Mouse (Mus musculus) erythroblast, embryonic 14.5 days (primary cell): ENCODE data around the gene Spata7. TPM values are rescaled to one million over a fixed set of nuclear protein-coding genes. Genes with fewer than 3 reads are reported as not detected.

Experiments
- H3K27me3 ChIP-seq: 2 replicates; pipeline ENCODE4 v1.6.1; 2012; ENCODE audit warnings: inconsistent platforms; ENCODE audit not compliant: control insufficient read depth
- H3K36me3 ChIP-seq: 2 replicates; pipeline ENCODE4 v1.6.1; 2012; ENCODE audit warnings: mild to moderate bottlenecking, inconsistent platforms; ENCODE audit not compliant: control insufficient read depth
- H3K4me1 ChIP-seq: 2 replicates; pipeline ENCODE4 v1.6.1; 2012; ENCODE audit warnings: inconsistent platforms; ENCODE audit not compliant: control insufficient read depth
- H3K4me3 ChIP-seq: replicated peaks from 2 replicates; pipeline ENCODE3; 2012; ENCODE audit warnings: moderate library complexity, mild to moderate bottlenecking, inconsistent platforms
- H3K9me3 ChIP-seq: 2 replicates; pipeline ENCODE4 v1.6.1; 2012; ENCODE audit warnings: low read length, inconsistent platforms, mixed read lengths; ENCODE audit not compliant: control insufficient read depth
- GATA1 ChIP-seq: IDR thresholded peaks from 2 replicates; pipeline ENCODE4 v1.6.1; 2012; ENCODE audit warnings: low read length, inconsistent platforms, mixed read lengths
- TAL1 ChIP-seq: IDR thresholded peaks from 3 replicates; pipeline ENCODE4 v1.6.1; 2012; ENCODE audit warnings: low read length, inconsistent platforms, mixed read lengths
- polyA plus RNA-seq: library from polyadenylated mRNA; stranded (reverse); fragments of >175 nt; gene quantifications from 2 replicates; pipeline ENCODE4 v1.2.3, GENCODE M21; 2012

The Spata7 gene
- polyA plus RNA-seq, 1 experiment, result 0.08 TPM

- Histone ChIP-seq H3K4me1 (no peaks in the 10 kb centered on the region), H3K36me3 (no peaks in the 10 kb centered on the region; the same call in 1 of the 2 replicates), H3K4me3 (no peak overlapping the region), H3K9me3 (0 out of 2 replicates have a peak, but pooled peaks cover 2% of the 10 kb centered on the region), H3K27me3 (no peaks in the 10 kb centered on the region)
- TF ChIP-seq GATA1 (no peak), TAL1 (no peak)
These were observed 41.1 kb downstream of the Spata7 start for GRCm38 (mm10) chr12:98669086-98669485.

- Histone ChIP-seq H3K36me3 (no peaks in the 10 kb centered on the region; the same call in 1 of the 2 replicates), H3K27me3 (no peaks in the 10 kb centered on the region), H3K4me1 (peaks cover 3% of the 10 kb centered on the region; the same call in 1 of the 2 replicates), H3K4me3 (no peak overlapping the region), H3K9me3 (0 out of 2 replicates have a peak, but pooled peaks cover 2% of the 10 kb centered on the region)
- TF ChIP-seq TAL1 (no peak), GATA1 (no peak)
These were observed 41.9 kb downstream of the Spata7 start for GRCm38 (mm10) chr12:98669864-98670263.

- H3K36me3 ChIP-seq, result no peaks in the 10 kb centered on the region; the same call in 1 of the 2 replicates
These were observed 42.5 kb downstream of the Spata7 start for GRCm38 (mm10) chr12:98670429-98670828.

GRCm38 (mm10) chr12:98673879-98674278, 45.9 kb downstream of the Spata7 start:
- Histone ChIP-seq H3K27me3 (no peaks in the 10 kb centered on the region), H3K4me3 (no peak overlapping the region), H3K36me3 (no peaks in the 10 kb centered on the region; the same call in 1 of the 2 replicates), H3K9me3 (0 out of 2 replicates have a peak, but pooled peaks cover 2% of the 10 kb centered on the region), H3K4me1 (peaks cover 3% of the 10 kb centered on the region)
- TF ChIP-seq GATA1, result no peak
- TF ChIP-seq TAL1, result no peak

More at GRCm38 (mm10) chr12:98670429-98670828, 42.5 kb downstream of the Spata7 start:
- 0 out of 2 replicates have a peak, but pooled peaks cover 2% of the 10 kb centered on the region for H3K9me3 ChIP-seq
- no peaks in the 10 kb centered on the region for H3K27me3 ChIP-seq
- TF ChIP-seq TAL1 (no peak), GATA1 (no peak)
- H3K4me1 ChIP-seq, result peaks cover 3% of the 10 kb centered on the region; the same call in 1 of the 2 replicates
- no peak overlapping the region for H3K4me3 ChIP-seq

- no peak for TF ChIP-seq TAL1
- TF ChIP-seq GATA1, result no peak
- 0 out of 2 replicates have a peak, but pooled peaks cover 2% of the 10 kb centered on the region for H3K9me3 ChIP-seq
- H3K4me3 ChIP-seq, result no peak overlapping the region
- H3K36me3 ChIP-seq, result no peaks in the 10 kb centered on the region; the same call in 1 of the 2 replicates
- peaks cover 3% of the 10 kb centered on the region for H3K4me1 ChIP-seq
- H3K27me3 ChIP-seq, result no peaks in the 10 kb centered on the region
These were observed 46.7 kb downstream of the Spata7 start for GRCm38 (mm10) chr12:98674627-98675143.

- Histone ChIP-seq H3K4me3 (no peak overlapping the region), H3K36me3 (no peaks in the 10 kb centered on the region; the same call in 1 of the 2 replicates), H3K4me1 (peaks cover 3% of the 10 kb centered on the region), H3K9me3 (0 out of 2 replicates have a peak, but pooled peaks cover 2% of the 10 kb centered on the region), H3K27me3 (no peaks in the 10 kb centered on the region)
- TF ChIP-seq TAL1 (no peak), GATA1 (no peak)
These were observed 48.9 kb downstream of the Spata7 start for GRCm38 (mm10) chr12:98676861-98677260.

- no peak for TF ChIP-seq TAL1
- H3K36me3 ChIP-seq, result no peaks in the 10 kb centered on the region; the same call in 1 of the 2 replicates
These were observed 49.4 kb downstream of the Spata7 start for GRCm38 (mm10) chr12:98677336-98677735.

GRCm38 (mm10) chr12:98679906-98680305, 51.9 kb downstream of the Spata7 start:
- Histone ChIP-seq H3K27me3 (no peaks in the 10 kb centered on the region), H3K36me3 (no peaks in the 10 kb centered on the region; the same call in 1 of the 2 replicates), H3K9me3 (no peaks in the 10 kb centered on the region), H3K4me1 (no peaks in the 10 kb centered on the region; the same call in 1 of the 2 replicates), H3K4me3 (no peak overlapping the region)
- TF ChIP-seq GATA1 (no peak), TAL1 (no peak)

More at GRCm38 (mm10) chr12:98677336-98677735, 49.4 kb downstream of the Spata7 start:
- no peak overlapping the region for H3K4me3 ChIP-seq
- peaks cover 3% of the 10 kb centered on the region for H3K4me1 ChIP-seq
- no peaks in the 10 kb centered on the region for H3K27me3 ChIP-seq
- H3K9me3 ChIP-seq, result 0 out of 2 replicates have a peak, but pooled peaks cover 2% of the 10 kb centered on the region

- H3K9me3 ChIP-seq, result no peaks in the 10 kb centered on the region
- no peak overlapping the region for H3K4me3 ChIP-seq
- TF ChIP-seq TAL1, result no peak
- TF ChIP-seq GATA1, result no peak
- peaks cover 5% of the 10 kb centered on the region for H3K4me1 ChIP-seq
- H3K36me3 ChIP-seq, result no peaks in the 10 kb centered on the region; the same call in 1 of the 2 replicates
- H3K27me3 ChIP-seq, result no peaks in the 10 kb centered on the region
These were observed 54.2 kb downstream of the Spata7 start for GRCm38 (mm10) chr12:98682196-98682595.

GRCm38 (mm10) chr12:98683171-98683570, 55.2 kb downstream of the Spata7 start:
- no peak overlapping the region for H3K4me3 ChIP-seq
- no peaks in the 10 kb centered on the region; the same call in 1 of the 2 replicates for H3K36me3 ChIP-seq
- H3K27me3 ChIP-seq, result no peaks in the 10 kb centered on the region
- no peak for TF ChIP-seq GATA1
- TF ChIP-seq TAL1, result no peak
- peaks cover 5% of the 10 kb centered on the region for H3K4me1 ChIP-seq
- H3K9me3 ChIP-seq, result no peaks in the 10 kb centered on the region
